Mouse (Mus musculus) stomach, postnatal 0 days (tissue): Measurements from ENCODE around the gene Patj. TPM values are rescaled to one million over a fixed set of nuclear protein-coding genes. Genes with fewer than 3 reads are reported as not detected.
A peak's percentile ranks its signal among the peaks of the same experiment; 100 is the strongest.

ENCODE experiments used
- ATAC-seq: fragments of 200-750 bp; cut with Nextera tagmentation; 2 replicates; pipeline ENCODE4 v1.8.0; 2017; ENCODE audit not compliant: low FRiP score, low TSS enrichment
- DNase-seq: peaks from one replicate; pipeline ENCODE4 v3.0.0-alpha.2; 2016; ENCODE audit warnings: low spot score
- H3K27ac ChIP-seq: fragments of 300-500 bp; sonication (generic); replicated peaks from 2 replicates; pipeline ENCODE4 v1.5.1; 2014; ENCODE audit warnings: mild to moderate bottlenecking, control low read depth
- H3K27me3 ChIP-seq: fragments of 300-500 bp; sonication (generic); 2 replicates; pipeline ENCODE4 v1.6.1; 2014; ENCODE audit warnings: low read length; ENCODE audit not compliant: control insufficient read depth, insufficient read depth
- H3K36me3 ChIP-seq: fragments of 300-500 bp; sonication (generic); 2 replicates; pipeline ENCODE4 v1.6.1; 2014; ENCODE audit warnings: low read length, mixed read lengths; ENCODE audit not compliant: control insufficient read depth, insufficient read depth
- H3K4me1 ChIP-seq: fragments of 300-500 bp; sonication (generic); replicated peaks from 2 replicates; pipeline ENCODE4 v1.6.1; 2014; ENCODE audit warnings: antibody characterized with exemption; ENCODE audit not compliant: control insufficient read depth, insufficient read depth
- H3K4me2 ChIP-seq: fragments of 300-500 bp; sonication (generic); replicated peaks from 2 replicates; pipeline ENCODE4 v1.6.1; 2014; ENCODE audit warnings: low read depth, mild to moderate bottlenecking, control low read depth, moderate library complexity
- H3K4me3 ChIP-seq: fragments of 300-500 bp; sonication (generic); 2 replicates; pipeline ENCODE4 v1.5.1; 2014; ENCODE audit warnings: low read depth, low read length, control low read depth
- H3K9ac ChIP-seq: fragments of 300-500 bp; sonication (generic); 2 replicates; pipeline ENCODE4 v1.6.1; 2014; ENCODE audit warnings: mild to moderate bottlenecking, low read length, control low read depth, mixed read lengths
- H3K9me3 ChIP-seq: fragments of 300-500 bp; sonication (generic); 2 replicates; pipeline ENCODE4 v1.6.1; 2016; ENCODE audit warnings: low read length; ENCODE audit not compliant: control insufficient read depth
- CTCF ChIP-seq: IDR thresholded peaks from 2 replicates; pipeline ENCODE4 v1.5.1; 2016; ENCODE audit warnings: antibody characterized with exemption, low read depth, mild to moderate bottlenecking, moderate library complexity
- EP300 ChIP-seq: optimal IDR thresholded peaks from 2 replicates; pipeline ENCODE3; 2016; ENCODE audit warnings: antibody characterized with exemption
- WGBS: fragments of 180-500 bp; shearing (Covaris S2); extraction: QIAGEN DNeasy Blood & Tissue Kit; methylation state at CpG from one replicate; pipeline ENCODE4 v1.1.7; 2014; 5-methylcytosine and 5-hydroxymethylcytosine counted together
- polyA plus RNA-seq: library from polyadenylated mRNA; unstranded; fragments of >200 nt; fragmentation: Nextera tagmentation; extraction: Ambion mirVana; gene quantifications from 2 replicates; pipeline ENCODE4 v1.2.1, GENCODE M21; 2015

The Patj gene
- polyA plus RNA-seq = 6.2 and 8.0 TPM in 2 replicates

GRCm38 (mm10) chr4:98395690-98396437, at the start of gene Patj:
Gene Patj (plus strand): TSS chr4:98395785.
- peak within 1 kb of the TSS; percentile 90 for H3K4me3 ChIP-seq
- no peaks in the 10 kb centered on the region for H3K4me1 ChIP-seq
- ATAC-seq (peak; percentile 94), DNase-seq (peak; percentile 89)
- peak within 1 kb of the TSS; percentile 93 for H3K4me2 ChIP-seq
- H3K27me3 ChIP-seq = no peaks in the 10 kb centered on the region
- WGBS = under 1% methylated on average over 72 of the region's 73 CpGs
- TF ChIP-seq EP300 (no peak), CTCF (peak; percentile 45; the same call in 1 of the 2 replicates)
- no peaks in the 10 kb centered on the region for H3K36me3 ChIP-seq
- H3K9me3 ChIP-seq = no peaks in the 10 kb centered on the region
- peak within 1 kb of the TSS; percentile 99 for H3K9ac ChIP-seq
- H3K27ac ChIP-seq = peak within 1 kb of the TSS; percentile 96

- H3K4me3 ChIP-seq = no peak overlapping the region
- H3K4me2 ChIP-seq = no peak overlapping the region
- DNase-seq (no peak), ATAC-seq (peak; percentile 65; the same call in 1 of the 2 replicates)
- H3K27me3 ChIP-seq = no peaks in the 10 kb centered on the region
- no peaks in the 10 kb centered on the region for H3K36me3 ChIP-seq
- no peaks in the 10 kb centered on the region for H3K9me3 ChIP-seq
- no peak overlapping the region for H3K27ac ChIP-seq
- no peaks in the 10 kb centered on the region for H3K4me1 ChIP-seq
- H3K9ac ChIP-seq = no peak overlapping the region
- no peak for TF ChIP-seq EP300
- TF ChIP-seq CTCF = no peak
- WGBS = 45% methylated on average over 5 of the region's 5 CpGs
These were observed 47.0 kb upstream of the Patj start for GRCm38 (mm10) chr4:98348580-98348979.

- TF ChIP-seq CTCF (peak; percentile 12; the same call in 1 of the 2 replicates), EP300 (no peak)
- WGBS = 89% methylated on average over 9 of the region's 9 CpGs
- Histone ChIP-seq H3K9ac (no peak overlapping the region), H3K36me3 (peaks cover 13% of the 10 kb centered on the region), H3K9me3 (no peaks in the 10 kb centered on the region), H3K4me3 (no peak overlapping the region), H3K27ac (no peak overlapping the region), H3K27me3 (no peaks in the 10 kb centered on the region), H3K4me1 (no peaks in the 10 kb centered on the region), H3K4me2 (no peak overlapping the region)
- DNase-seq = no peak
- no peak for ATAC-seq
These were observed 37.4 kb upstream of the Patj start for GRCm38 (mm10) chr4:98358034-98358809.

- no peak overlapping the region for H3K4me2 ChIP-seq
- no peaks in the 10 kb centered on the region for H3K27me3 ChIP-seq
- 49% methylated on average over 4 of the region's 4 CpGs for WGBS
- H3K9me3 ChIP-seq = no peaks in the 10 kb centered on the region
- TF ChIP-seq EP300 (no peak), CTCF (peak; percentile 62)
- ATAC-seq (peak; percentile 79), DNase-seq (peak; percentile 40)
- no peak overlapping the region for H3K4me3 ChIP-seq
- no peaks in the 10 kb centered on the region for H3K4me1 ChIP-seq
- H3K27ac ChIP-seq = no peak overlapping the region
- H3K9ac ChIP-seq = no peak overlapping the region
- no peaks in the 10 kb centered on the region; the same call in 1 of the 2 replicates for H3K36me3 ChIP-seq
These were observed 20.2 kb upstream of the Patj start for GRCm38 (mm10) chr4:98375401-98375800.

DNA sequence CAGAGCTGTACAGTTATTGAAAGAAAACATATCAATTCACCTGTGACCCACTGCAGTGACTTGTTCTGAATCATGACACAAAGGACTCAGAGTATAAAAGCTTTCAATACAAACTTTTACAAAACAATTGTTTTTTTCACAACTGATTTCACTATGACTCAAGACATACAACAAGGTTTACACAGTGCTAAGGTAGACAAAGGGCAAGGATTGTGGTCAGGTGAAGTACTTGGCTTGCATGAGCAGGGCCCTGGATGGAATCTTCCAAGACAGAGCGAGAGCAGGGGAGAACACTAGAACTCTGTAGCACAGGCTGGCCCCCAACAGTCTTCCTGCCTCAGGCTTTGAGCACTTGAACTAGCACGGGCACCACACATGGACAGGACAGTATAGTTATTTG, 18.6 kb upstream of the Patj start:
- H3K4me1 ChIP-seq = no peaks in the 10 kb centered on the region
- ATAC-seq = peak; percentile 97
- TF ChIP-seq CTCF (no peak), EP300 (no peak)
- H3K4me2 ChIP-seq = no peak overlapping the region
- no peaks in the 10 kb centered on the region for H3K36me3 ChIP-seq
- no peak overlapping the region for H3K4me3 ChIP-seq
- H3K9me3 ChIP-seq = no peaks in the 10 kb centered on the region
- WGBS = 91% methylated on average over 2 of the region's 2 CpGs
- no peak overlapping the region for H3K27ac ChIP-seq
- H3K27me3 ChIP-seq = no peaks in the 10 kb centered on the region
- H3K9ac ChIP-seq = no peak overlapping the region
- peak; percentile 23 for DNase-seq
